In the genomic region with DNA sequence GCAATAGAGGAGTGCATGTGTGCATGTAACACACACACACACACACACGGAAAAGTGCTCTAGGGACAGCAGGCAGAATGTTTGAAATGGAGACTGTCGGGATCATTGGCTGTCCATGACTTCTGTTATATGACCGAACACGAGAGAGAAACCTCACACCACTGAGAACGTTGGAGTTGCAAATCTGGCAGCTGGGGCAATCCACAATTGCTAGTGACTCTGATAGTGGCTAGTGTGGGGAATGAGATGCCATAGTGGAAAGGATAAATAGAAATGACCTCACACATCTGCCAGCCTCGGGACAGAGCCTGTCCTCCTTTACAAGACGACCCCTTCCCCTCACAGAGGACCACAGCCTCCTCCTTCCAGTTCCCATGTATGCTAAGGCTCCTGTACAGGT, we compare ENCODE assay signal across 1 mouse cellular context.
TF ChIP-seq lines count a peak whose summit lies in the region.

No protein-coding gene starts in this region.

TF ChIP-seq in CH12.LX, 34 proteins besides CTCF, POLR2A, EP300 and RAD21 (continued from another document):
- TF ChIP-seq MAFK (IDR thresholded peaks at IDR 0.05; ENCODE audit: insufficient replicate concordance, low read length) (no peak), JUND (conservative IDR thresholded peaks at IDR 0.05; ENCODE audit: low read depth, low read length) (no peak), RCOR1 (conservative IDR thresholded peaks at IDR 0.05; ENCODE audit: low read depth, low read length) (no peak), CHD2 (IDR thresholded peaks at IDR 0.05; ENCODE audit: low read length) (0 out of 2 replicates have a peak, but pooled peaks have one; percentile 29), NRF1 (IDR thresholded peaks at IDR 0.05; ENCODE audit: low read depth, low read length) (no peak)
